Mouse (Mus musculus) lung, postnatal 0 days (tissue): ENCODE results near the gene 4931440F15Rik. TPM values are rescaled to one million over a fixed set of nuclear protein-coding genes. Genes with fewer than 3 reads are reported as not detected.

Source experiments
- ATAC-seq: fragments of 200-750 bp; cut with Nextera tagmentation; 2 replicates; pipeline ENCODE4 v1.8.0; 2017; ENCODE audit warnings: moderate library complexity
- DNase-seq: peaks from one replicate; pipeline ENCODE4 v3.0.0-alpha.2; 2016; ENCODE audit warnings: low spot score
- H3K27ac ChIP-seq: fragments of 300-500 bp; sonication (generic); 2 replicates; pipeline ENCODE4 v1.5.1; 2014; ENCODE audit warnings: antibody characterized with exemption, mild to moderate bottlenecking, low read length, mixed read lengths
- H3K27me3 ChIP-seq: fragments of 300-500 bp; sonication (generic); replicated peaks from 2 replicates; pipeline ENCODE4 v1.6.1; 2014; ENCODE audit warnings: low read length, mixed read lengths; ENCODE audit not compliant: insufficient read depth
- H3K36me3 ChIP-seq: fragments of 300-500 bp; sonication (generic); 2 replicates; pipeline ENCODE4 v1.6.1; 2014; ENCODE audit warnings: low read length, mixed read lengths; ENCODE audit not compliant: insufficient read depth
- H3K4me1 ChIP-seq: fragments of 300-500 bp; sonication (generic); 2 replicates; pipeline ENCODE4 v1.6.1; 2014; ENCODE audit warnings: antibody characterized with exemption, low read depth, low read length, mixed read lengths; ENCODE audit not compliant: insufficient read depth
- H3K4me2 ChIP-seq: fragments of 300-500 bp; sonication (generic); replicated peaks from 2 replicates; pipeline ENCODE4 v1.6.1; 2014; ENCODE audit warnings: low read depth, mild to moderate bottlenecking, low read length, moderate library complexity, mixed read lengths
- H3K4me3 ChIP-seq: fragments of 300-500 bp; sonication (generic); 2 replicates; pipeline ENCODE4 v1.5.1; 2014; ENCODE audit warnings: low read depth, low read length
- H3K9ac ChIP-seq: fragments of 300-500 bp; sonication (generic); replicated peaks from 2 replicates; pipeline ENCODE4 v1.6.1; 2014; ENCODE audit warnings: low read depth, mild to moderate bottlenecking
- H3K9me3 ChIP-seq: fragments of 300-500 bp; sonication (generic); 2 replicates; pipeline ENCODE4 v1.6.1; 2016; ENCODE audit warnings: low read length, mixed read lengths
- CTCF ChIP-seq: IDR thresholded peaks from 2 replicates; pipeline ENCODE4 v1.5.1; 2016; ENCODE audit warnings: antibody characterized with exemption, mild to moderate bottlenecking
- EP300 ChIP-seq: IDR thresholded peaks from 2 replicates; pipeline ENCODE4 v1.6.1; 2016; ENCODE audit warnings: antibody characterized with exemption, mild to moderate bottlenecking, control low read depth
- WGBS: fragments of 180-500 bp; shearing (Covaris S2); extraction: QIAGEN DNeasy Blood & Tissue Kit; methylation state at CpG from one replicate; pipeline ENCODE4 v1.1.7; 2014; 5-methylcytosine and 5-hydroxymethylcytosine counted together
- polyA plus RNA-seq: library from polyadenylated mRNA; unstranded; fragments of >200 nt; fragmentation: Nextera tagmentation; extraction: Ambion mirVana; gene quantifications from 2 replicates; pipeline ENCODE4 v1.2.1, GENCODE M21; 2015

4931440F15Rik gene
- polyA plus RNA-seq, 1 experiment from 2014 or later = 0.04 TPM

DNA sequence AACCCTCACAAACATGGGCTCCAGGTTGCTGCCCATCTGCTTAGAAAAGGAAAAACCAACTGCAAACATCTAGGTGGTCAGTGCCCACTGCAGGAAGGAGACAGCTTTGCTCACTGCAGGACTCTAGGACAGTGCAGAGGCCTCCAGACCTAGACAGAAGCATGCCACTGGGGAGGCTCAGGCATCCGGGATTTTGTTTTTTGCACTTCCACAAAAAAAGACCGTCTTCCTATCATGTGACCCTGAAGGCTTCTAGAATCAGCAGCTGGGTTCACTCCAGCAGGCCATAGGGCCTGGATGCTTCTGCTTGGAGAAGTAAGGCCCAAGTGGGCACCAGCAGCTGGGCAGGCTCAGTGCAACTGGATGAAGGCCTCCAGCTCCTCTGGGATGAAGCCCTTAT, 2.3 kb downstream of the 4931440F15Rik start:
- no peak overlapping the region for H3K9ac ChIP-seq
- no peak overlapping the region for H3K27ac ChIP-seq
- no peaks in the 10 kb centered on the region for H3K4me1 ChIP-seq
- H3K9me3 ChIP-seq = no peaks in the 10 kb centered on the region
- no peak for ATAC-seq
- H3K27me3 ChIP-seq = no peaks in the 10 kb centered on the region
- no peak overlapping the region for H3K4me3 ChIP-seq
- no peak for DNase-seq
- 77% methylated on average over 2 of the region's 2 CpGs for WGBS
- TF ChIP-seq EP300 (no peak), CTCF (no peak)
- H3K4me2 ChIP-seq = no peak overlapping the region
- no peaks in the 10 kb centered on the region for H3K36me3 ChIP-seq

DNA sequence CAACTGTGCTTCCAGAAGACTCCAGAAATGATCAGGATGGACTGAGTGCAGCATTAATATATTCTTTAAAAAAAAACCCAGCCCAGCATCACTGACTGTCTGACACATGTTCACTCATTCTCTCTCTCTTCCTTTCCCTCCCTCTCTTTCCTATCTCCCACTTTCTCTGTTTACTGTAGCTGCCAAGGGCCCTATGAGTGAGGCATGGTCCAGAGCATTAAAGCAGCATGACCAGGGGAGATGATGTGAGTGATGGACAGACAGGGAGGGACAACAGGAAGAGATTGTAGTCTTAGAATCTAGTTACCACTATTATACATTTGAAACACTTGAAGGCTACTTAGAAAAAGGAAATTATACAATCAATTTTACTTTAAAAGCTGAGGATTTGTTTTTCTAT, 9.8 kb downstream of the 4931440F15Rik start:
- DNase-seq (no peak), ATAC-seq (no peak)
- Histone ChIP-seq H3K4me3 (no peak overlapping the region), H3K4me2 (no peak overlapping the region), H3K9me3 (no peaks in the 10 kb centered on the region), H3K36me3 (no peaks in the 10 kb centered on the region), H3K9ac (no peak overlapping the region), H3K4me1 (no peaks in the 10 kb centered on the region), H3K27ac (no peak overlapping the region), H3K27me3 (no peaks in the 10 kb centered on the region)
- TF ChIP-seq EP300 = no peak
- no peak for TF ChIP-seq CTCF

DNA sequence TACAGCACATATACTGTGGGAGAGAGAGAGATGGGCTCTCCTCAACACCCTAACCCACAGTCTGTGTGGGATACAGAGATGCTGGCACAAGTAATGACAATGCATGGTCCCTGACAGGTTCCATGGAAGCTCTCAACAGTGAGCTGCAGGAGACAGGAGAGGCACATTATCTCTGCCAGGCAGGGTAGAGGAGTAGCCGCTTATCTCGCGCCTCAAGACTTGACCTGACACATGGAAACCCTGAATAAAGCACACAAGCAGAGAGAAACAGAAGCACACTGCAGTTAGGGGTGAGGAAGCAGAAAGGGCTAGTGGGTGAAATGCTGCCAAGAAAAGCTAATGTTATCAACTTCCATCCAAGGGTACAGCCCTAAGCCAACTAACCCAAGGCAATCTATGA, 10.2 kb downstream of the 4931440F15Rik start:
- H3K9me3 ChIP-seq = no peaks in the 10 kb centered on the region
- no peak overlapping the region for H3K27ac ChIP-seq
- no peak for TF ChIP-seq CTCF
- TF ChIP-seq EP300 = no peak
- H3K4me3 ChIP-seq = no peak overlapping the region
- ATAC-seq (no peak), DNase-seq (no peak)
- WGBS = 69% methylated on average over 3 of the region's 3 CpGs
- H3K27me3 ChIP-seq = no peaks in the 10 kb centered on the region
- H3K4me1 ChIP-seq = no peaks in the 10 kb centered on the region
- no peak overlapping the region for H3K9ac ChIP-seq
- no peak overlapping the region for H3K4me2 ChIP-seq
- H3K36me3 ChIP-seq = no peaks in the 10 kb centered on the region

DNA sequence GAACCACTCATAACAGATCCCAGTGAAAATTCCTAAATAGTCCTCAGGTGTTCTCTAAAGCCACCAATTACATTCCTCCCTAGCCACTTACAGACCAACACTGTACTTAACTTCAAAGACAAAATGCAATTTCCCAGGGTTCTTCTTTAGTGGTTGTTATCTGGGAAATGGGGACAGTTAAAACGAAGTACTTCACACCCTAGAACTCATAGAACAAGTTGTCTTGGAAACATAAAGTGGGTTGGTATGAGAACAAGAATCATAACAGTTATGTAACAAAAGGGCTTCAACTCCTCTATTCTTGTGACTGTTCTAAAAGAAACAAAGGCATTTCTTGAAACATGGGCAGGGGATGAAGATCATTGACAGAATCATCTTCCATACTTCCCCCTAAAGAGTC, 12.2 kb downstream of the 4931440F15Rik start:
- Histone ChIP-seq H3K9ac (no peak overlapping the region), H3K4me3 (no peak overlapping the region), H3K27ac (no peak overlapping the region), H3K36me3 (no peaks in the 10 kb centered on the region), H3K4me2 (no peak overlapping the region), H3K9me3 (no peaks in the 10 kb centered on the region), H3K27me3 (no peaks in the 10 kb centered on the region), H3K4me1 (no peaks in the 10 kb centered on the region)
- TF ChIP-seq CTCF (no peak), EP300 (no peak)
- DNase-seq (no peak), ATAC-seq (no peak)
- WGBS = 49% methylated on average over 1 of the region's 1 CpGs

DNA sequence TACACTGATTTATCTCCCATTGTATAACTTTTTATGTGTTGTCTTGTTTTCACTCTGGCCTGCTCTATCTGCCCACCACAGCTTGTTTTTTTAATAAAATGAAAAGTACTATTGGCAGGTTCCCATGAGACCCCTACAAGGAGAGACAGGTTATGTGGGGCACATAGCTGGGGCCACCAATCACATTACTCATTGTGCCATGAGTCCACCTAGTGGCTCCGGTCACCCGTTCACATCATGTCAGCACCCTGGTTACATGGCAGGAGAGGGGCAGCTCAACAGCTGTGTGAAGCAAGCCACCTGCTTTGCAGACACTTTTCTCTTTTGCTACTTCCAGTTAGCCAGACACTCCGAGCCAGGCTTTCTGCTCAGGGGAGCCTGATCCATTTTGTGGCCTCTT, 13.0 kb downstream of the 4931440F15Rik start:
- Histone ChIP-seq H3K4me1 (no peaks in the 10 kb centered on the region), H3K4me2 (no peak overlapping the region), H3K27ac (no peak overlapping the region), H3K9ac (no peak overlapping the region), H3K27me3 (no peaks in the 10 kb centered on the region), H3K4me3 (no peak overlapping the region), H3K9me3 (no peaks in the 10 kb centered on the region), H3K36me3 (no peaks in the 10 kb centered on the region)
- 55% methylated on average over 3 of the region's 3 CpGs for WGBS
- DNase-seq (no peak), ATAC-seq (no peak)
- no peak for TF ChIP-seq CTCF
- TF ChIP-seq EP300 = no peak

DNA sequence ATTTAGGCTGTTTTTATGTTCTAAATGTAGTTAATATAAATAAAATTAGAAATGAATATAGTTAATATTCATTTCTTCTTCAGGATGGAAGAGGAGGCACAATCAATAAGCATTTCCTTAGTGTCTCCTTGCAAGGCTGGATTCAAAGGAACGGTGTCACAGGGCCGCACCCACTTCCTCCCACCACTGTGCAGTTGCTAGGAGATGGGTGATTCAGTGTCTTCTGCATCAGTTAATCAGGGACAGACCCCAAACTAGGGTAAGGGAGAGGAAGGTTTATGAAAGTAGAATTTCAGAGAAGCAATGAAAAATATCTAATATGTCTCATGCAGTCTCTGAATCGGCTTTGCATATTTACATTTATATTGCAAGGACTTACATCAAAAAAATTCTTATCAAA, 15.1 kb downstream of the 4931440F15Rik start:
- Histone ChIP-seq H3K36me3 (no peaks in the 10 kb centered on the region), H3K27me3 (no peaks in the 10 kb centered on the region), H3K4me1 (no peaks in the 10 kb centered on the region), H3K27ac (no peak overlapping the region), H3K9me3 (no peaks in the 10 kb centered on the region), H3K9ac (no peak overlapping the region), H3K4me3 (no peak overlapping the region), H3K4me2 (no peak overlapping the region)
- ATAC-seq (no peak), DNase-seq (no peak)
- 59% methylated on average over 3 of the region's 3 CpGs for WGBS
- TF ChIP-seq CTCF (no peak), EP300 (no peak)

DNA sequence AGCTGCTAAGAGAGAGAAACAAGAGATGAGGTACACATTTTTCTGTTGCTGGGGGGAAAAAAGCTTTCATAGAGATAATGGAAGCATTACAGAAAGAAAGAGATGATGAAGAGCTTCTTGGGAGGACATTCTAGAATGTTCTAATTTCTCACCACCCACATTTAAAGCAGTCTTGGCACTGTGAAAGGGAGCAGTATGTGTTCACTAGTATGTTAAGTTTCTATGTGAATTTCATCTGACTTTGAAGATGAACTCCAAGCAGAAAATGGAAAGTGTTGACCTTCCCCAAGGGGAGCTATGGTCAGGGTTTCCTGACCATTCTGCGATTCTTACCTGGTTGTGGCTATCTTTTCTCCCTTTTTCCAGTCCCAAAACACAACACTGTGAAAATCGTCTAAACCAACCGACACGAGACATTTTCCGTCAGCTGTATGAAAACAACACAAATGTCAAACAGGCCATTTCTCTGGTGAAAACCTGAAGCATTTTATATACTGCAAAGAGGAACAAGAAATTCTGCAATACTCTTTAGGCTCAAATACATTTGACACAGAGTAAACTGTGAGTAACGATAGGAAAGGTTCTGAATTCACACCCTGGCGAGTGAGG, 16.4 kb downstream of the 4931440F15Rik start:
- Histone ChIP-seq H3K9ac (no peak overlapping the region), H3K27ac (no peak overlapping the region), H3K4me1 (no peaks in the 10 kb centered on the region), H3K4me2 (no peak overlapping the region), H3K4me3 (no peak overlapping the region), H3K27me3 (no peaks in the 10 kb centered on the region), H3K36me3 (no peaks in the 10 kb centered on the region), H3K9me3 (no peaks in the 10 kb centered on the region)
- WGBS = 71% methylated on average over 7 of the region's 7 CpGs
- DNase-seq (no peak), ATAC-seq (no peak)
- no peak for TF ChIP-seq CTCF
- no peak for TF ChIP-seq EP300
